Mouse (Mus musculus): ENCODE measurements at regions not wholly inside any gene's neighbourhood (a gene's known extent, or its start where the extent isn't known, plus 50 kb on each side); places are given as distances from the start of the nearest gene placed in this dataset.

DNA sequence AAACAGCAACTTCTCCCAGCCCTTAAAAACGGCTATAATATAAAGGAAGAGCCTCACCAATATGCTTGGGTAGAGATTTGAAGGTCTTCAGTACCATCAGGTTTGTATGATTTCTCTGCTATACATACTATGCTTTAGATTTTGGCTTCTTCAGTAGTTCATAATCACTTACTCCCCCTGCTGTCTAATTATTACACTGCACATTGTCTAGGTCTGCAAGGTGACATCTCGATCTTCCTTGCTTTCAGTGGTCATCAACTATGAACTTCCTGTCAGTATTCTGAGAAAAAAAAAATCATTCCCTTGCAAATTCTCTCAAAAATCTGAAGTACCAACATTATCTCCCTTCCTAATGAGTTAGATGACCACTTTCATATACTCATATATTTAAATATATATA lies 225.4 kb upstream of the Galnt5 start:
- DNase-seq, result no peak

DNA sequence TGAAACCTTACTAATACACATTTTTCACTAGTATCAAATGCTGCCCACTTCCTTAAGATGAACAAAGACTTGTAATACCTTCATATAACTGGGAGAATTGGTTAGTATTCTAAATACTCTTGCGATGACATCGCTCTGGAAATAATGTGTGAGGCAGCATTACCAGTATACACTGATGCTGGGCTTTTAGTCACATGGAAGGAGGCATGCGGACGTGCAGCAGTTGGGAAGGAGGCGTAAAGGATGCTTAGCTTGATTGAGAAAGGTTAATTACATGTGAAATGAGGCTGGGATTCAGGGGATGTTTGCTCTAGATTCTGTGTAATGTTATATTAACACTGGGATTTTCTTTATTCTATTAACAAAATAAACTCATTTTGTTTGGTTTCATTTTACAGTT lies 221.5 kb upstream of the Galnt5 start:
- no peak for DNase-seq

DNA sequence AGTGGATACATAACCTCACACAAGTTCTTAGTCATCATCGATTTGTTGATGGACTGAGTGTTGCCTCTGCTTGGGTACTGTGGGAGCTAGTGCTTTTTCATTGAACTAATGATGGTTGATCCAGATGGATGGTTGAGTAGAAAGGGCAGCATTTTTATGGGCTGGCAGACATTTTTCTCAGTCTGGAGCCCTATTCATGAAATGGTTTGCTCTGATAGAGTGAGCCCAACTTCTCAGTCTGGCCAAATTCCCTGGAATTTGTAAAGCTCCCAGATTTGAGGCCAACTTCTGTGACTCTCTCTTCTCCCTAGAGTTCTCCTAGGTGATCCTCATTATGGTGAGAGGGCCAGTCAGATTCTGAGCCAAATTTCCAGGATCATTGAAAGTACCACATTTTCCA lies 216.8 kb upstream of the Galnt5 start:
- DNase-seq, result peak; percentile 3

DNA sequence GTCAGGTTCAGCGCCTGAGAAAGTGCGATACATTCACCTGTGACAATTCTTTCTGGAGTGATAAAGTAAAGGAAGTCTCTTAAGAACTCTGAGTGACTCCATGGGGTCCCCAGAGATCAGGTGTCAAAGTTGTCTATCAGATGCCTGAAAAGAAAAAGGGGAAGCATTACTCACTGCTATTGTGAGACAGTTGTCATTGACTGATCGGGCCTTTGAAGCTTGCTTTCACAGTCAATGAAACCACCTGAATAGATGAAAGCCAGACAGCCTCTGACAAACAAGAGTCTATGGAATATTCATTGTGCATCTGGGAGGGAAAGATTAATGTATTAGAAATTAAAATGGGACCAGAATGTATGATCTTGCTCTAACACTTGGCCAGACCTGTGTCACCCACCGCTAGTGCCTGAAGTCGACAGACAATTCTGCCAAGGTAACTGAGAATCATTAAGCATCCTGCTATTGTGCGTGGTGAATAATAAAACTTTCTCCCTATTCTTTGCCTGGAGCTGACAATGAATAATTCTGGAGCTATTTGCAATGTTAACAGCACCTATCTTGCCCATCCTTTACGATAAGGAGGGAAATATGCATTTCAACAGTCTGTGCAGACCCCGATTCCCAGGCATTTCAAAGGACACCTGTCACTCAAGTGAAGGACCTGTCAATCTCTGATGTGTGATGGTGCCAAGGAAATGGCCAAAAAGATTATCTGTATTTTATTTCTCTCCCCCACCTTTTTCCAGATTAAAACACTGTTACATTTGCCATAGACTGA lies 204.0 kb upstream of the Galnt5 start:
- DNase-seq, result no peak

DNA sequence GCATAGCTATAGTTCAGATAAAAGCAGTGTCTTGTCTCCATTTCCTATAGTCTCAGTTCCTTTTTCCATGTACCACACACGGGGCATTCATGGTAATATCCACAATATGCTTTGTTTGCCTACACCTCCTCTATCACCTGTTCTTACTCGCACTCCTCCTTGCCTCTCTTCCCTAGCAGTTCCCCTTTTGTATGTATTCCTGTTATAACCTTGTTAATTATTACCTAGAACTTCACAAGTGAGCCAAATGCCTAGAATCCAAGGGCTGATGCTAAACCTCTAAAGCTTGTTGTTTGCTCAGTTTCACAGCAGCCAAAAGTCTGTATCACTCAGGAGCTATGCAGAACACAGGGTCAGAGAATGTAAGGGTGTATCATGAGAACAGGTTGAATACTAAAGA lies 198.4 kb upstream of the Galnt5 start:
- DNase-seq, result no peak

- DNase-seq, result no peak
Observed at GRCm38 (mm10) chr2:57807911-57808310, 189.8 kb upstream of the Galnt5 start.

- no peak for DNase-seq
Observed at GRCm38 (mm10) chr2:57812996-57813395, 184.7 kb upstream of the Galnt5 start.

DNA sequence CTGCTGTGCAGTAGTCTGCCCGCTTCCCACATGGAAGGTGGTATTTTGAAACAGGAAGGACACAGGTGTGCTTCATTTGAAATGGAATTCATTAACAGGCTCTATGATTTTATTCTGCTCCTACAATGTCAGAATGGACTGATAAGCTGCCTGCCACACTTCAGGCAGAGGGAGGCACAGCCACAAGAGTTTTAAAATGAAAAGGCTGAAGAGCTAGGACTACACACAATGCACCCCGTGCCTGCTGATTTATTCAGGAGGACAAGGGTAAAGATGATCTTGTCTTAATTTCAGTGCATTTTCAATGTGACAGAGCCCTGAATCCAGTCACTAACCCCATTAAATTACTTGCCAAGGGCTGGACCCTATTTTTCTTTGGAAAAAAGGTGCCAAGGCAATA lies 177.3 kb upstream of the Galnt5 start:
- no peak for DNase-seq

- no peak for DNase-seq
Observed at GRCm38 (mm10) chr2:57820923-57821322, 176.8 kb upstream of the Galnt5 start.

GRCm38 (mm10) chr2:57828284-57828683 lies 169.4 kb upstream of the Galnt5 start:
- no peak for DNase-seq

DNA sequence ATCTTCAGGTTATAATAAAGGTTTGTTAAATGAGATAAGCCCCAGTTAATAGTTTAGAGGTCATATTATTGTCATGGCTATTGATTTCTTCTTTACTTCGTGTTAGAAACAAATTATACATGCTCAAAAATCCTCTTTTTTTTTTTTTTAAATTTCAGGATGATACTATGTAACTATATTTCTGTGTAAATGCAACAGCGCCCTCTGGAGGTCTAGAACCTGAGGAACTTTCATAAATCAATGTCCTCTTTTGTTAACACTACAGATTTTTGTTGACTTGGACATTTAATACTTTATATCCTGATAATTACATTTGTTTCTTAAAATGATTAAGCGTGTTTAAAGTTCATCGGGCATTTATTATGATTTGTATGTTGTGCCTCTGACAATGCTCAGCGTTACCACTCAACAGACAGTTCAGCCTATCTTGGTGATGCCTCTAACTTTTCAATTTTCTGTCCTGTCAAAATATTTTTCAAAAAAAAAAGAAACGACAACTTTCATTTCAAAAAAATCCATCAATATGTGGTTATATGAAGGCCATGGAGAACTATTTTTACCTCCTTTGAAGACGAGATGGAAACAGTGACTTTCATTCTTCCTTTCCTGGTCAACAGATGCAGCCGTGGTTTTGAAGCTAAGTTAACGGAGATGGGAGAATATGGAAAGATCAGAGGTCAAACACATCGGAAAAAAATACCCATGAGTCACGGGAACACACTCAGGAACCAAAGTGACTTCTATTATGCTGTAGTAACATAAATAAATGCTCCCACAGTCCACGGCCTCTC lies 164.9 kb upstream of the Galnt5 start:
- DNase-seq, result peak; percentile 62

GRCm38 (mm10) chr2:57845135-57845534 lies 152.5 kb upstream of the Galnt5 start:
- DNase-seq, result no peak

GRCm38 (mm10) chr2:57847707-57848106 lies 150.0 kb upstream of the Galnt5 start:
- no peak for DNase-seq

GRCm38 (mm10) chr2:57849338-57850057 lies 148.2 kb upstream of the Galnt5 start:
- DNase-seq, result no peak

DNA sequence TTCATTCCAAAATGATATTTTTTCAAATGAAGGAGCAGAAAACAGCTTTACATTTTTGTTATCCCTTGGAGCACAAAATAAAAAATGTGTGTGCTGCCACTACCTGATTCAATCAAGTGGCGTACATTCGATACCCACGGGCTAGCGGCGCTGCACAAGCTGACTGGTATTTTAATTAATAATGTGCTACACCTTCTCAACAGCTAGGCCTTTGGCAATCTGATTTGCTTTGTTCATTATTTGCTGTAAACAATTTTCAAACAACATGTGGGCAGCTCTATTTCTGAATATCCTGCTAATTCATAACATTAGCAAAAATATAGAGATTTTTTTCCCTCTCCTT lies 147.7 kb upstream of the Galnt5 start:
- no peak for DNase-seq

DNA sequence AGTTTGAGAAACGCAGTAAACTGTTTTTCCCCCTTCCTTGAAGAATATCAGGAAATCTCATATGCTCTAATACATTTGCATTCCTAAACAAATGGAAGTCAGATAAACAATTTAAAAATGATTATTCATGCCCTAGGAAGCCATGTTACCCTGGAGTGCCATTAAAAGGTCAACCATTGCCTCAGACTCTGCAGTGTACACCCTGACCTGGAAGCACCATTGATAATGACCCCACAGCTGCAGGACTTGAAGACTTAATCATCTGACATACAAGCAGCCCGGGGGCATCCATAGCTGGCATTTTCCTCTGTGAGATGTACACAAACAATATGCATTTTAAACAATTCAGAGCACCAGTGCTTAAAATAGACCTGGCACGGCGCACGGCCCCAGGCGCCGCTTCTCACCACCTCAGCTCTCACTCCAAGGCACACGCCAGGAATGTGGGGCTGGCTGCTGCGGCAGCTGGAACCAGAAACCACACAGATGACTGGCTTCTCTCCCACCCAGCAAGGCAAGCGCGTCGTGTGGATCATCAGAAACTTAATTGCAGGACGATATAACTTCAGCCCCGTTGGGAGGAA lies 141.1 kb upstream of the Galnt5 start:
- DNase-seq, result peak; percentile 4

- DNase-seq, result peak; percentile 9
Observed at GRCm38 (mm10) chr2:57865289-57865688, 132.4 kb upstream of the Galnt5 start.

GRCm38 (mm10) chr2:57868046-57868445 lies 129.6 kb upstream of the Galnt5 start:
- no peak for DNase-seq

DNA sequence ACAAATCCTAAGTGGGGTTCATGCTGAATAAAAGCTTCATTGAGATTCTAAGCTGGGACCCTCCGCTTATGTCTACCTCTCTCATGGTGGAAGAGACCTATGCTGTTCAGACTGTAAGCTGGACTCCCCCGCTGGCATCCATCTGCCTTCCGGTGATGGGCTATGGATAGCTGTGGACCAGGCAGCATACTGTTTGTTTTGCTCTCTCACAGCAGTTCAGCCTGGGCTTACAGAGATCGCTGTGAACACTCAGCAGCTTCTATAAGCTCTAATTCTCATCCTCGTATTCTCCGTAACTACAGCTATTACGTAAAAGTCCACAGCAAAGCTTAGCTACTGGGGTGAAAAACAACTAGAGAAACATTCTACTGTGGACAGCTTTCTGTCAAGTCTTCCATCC lies 97.5 kb upstream of the Galnt5 start:
- no peak for DNase-seq

DNA sequence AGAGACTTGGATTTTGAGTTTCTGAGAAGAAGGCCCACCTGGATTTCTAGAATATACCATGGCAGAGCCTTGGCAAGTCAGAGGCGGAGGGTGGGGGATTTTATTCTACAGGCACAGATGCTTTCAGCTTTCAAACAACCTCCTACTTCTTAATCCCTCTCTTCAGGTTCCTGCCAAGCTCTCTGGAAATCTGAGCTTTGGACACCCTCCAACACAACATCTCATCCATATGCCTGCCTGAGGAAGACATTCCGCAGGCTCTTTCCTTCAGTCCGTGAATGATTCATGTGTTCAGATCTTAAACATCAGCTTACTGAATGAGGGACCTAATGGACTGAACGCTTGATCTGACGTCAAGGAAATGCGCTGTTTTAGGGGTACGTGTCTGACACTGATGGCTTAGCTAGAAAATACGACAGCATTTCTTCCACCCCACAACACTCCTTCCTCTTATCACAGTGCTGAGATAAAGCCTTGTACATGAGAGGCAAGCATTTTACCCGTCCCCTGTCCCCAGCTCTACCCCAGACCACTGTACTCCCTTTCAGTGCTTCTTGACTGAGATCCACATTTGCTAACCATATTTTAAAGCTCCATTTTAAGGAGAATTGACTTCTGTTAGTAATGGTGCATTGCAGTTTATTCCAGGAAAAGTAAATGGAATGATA lies 97.0 kb upstream of the Galnt5 start:
- peak; percentile 71 for DNase-seq

DNA sequence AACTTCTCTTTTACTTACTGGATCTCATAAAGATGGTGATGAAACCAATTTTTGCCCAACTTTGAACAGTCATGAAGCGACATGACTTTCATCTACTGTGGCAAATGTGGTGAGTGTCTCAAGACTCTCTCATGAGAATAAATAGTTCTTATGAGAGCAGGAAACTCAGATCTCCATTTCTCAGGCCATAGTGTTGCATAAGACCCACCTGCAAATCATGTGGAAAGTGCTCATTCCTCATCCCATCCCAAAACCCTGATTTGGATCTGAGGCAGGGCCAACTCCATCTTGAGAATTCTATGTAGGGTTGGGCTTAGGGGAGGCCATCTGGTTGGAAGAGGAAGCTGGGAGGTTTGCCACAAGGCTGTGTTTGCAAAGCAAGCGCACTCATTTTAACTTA lies 92.5 kb upstream of the Galnt5 start:
- peak; percentile 57 for DNase-seq

GRCm38 (mm10) chr2:57906939-57907338 lies 90.7 kb upstream of the Galnt5 start:
- DNase-seq, result peak; percentile 41

DNA sequence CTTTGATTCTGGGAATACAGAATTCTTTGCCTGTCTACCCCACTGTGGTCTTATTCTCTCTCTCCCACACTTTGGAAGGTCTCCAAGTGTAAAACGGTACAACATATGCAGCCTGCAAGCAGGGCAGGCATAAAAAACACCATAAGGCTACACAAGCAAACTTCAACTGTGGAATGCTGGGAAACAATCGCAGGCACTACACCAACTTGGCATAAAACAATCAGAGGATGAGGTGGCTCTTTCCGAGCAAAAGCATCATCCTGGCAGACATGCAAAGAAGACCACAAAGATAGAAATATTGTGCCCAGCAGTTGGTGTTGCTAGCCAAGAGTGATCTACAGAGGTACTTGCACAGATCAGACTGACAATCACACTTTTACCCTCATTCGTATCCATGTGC lies 88.0 kb upstream of the Galnt5 start:
- peak; percentile 76 for DNase-seq

All from layer of hippocampus, adult 9-11 months (tissue).